Mouse (Mus musculus): ENCODE results near the gene Parvb. TPM values are rescaled to one million over a fixed set of nuclear protein-coding genes. Genes with fewer than 3 reads are reported as not detected.
A peak's percentile ranks its signal among the peaks of the same experiment; 100 is the strongest.

Parvb gene
- polyA plus RNA-seq, 1 experiment from 2014 or later: 2.8 TPM

- Histone ChIP-seq H3K4me1 (replicated peaks; ENCODE audit: control insufficient read depth, insufficient read depth, low read length) (peaks cover 9% of the 10 kb centered on the region; the same call in 1 of the 2 replicates), H3K4me2 (replicated peaks; ENCODE audit: low read depth) (peak within 1 kb of the TSS; percentile 77), H3K9ac (ENCODE audit: low read depth, low read length) (peak within 1 kb of the TSS; percentile 89), H3K36me3 (ENCODE audit: control insufficient read depth, insufficient read depth) (peaks cover 21% of the 10 kb centered on the region), H3K9me3 (ENCODE audit: control insufficient read depth) (no peaks in the 10 kb centered on the region), H3K4me3 (ENCODE audit: low read depth, low read length) (peak within 1 kb of the TSS; percentile 82), H3K27ac (ENCODE audit: low read depth, low read length) (peak within 1 kb of the TSS; percentile 94), H3K27me3 (replicated peaks; ENCODE audit: control insufficient read depth, insufficient read depth, low read length) (no peaks in the 10 kb centered on the region)
- ATAC-seq: peak; percentile 98
- 4% methylated on average over 48 of the region's 48 CpGs for WGBS
- TF ChIP-seq CTCF (IDR thresholded peaks at IDR 0.05; ENCODE audit: low read depth): peak; percentile 53
These were observed 39.6 kb upstream of the Parvb start, which contains the start of gene Samm50 for GRCm38 (mm10) chr15:84192058-84192791. Samm50 (plus strand) TSS chr15:84192241.

DNA sequence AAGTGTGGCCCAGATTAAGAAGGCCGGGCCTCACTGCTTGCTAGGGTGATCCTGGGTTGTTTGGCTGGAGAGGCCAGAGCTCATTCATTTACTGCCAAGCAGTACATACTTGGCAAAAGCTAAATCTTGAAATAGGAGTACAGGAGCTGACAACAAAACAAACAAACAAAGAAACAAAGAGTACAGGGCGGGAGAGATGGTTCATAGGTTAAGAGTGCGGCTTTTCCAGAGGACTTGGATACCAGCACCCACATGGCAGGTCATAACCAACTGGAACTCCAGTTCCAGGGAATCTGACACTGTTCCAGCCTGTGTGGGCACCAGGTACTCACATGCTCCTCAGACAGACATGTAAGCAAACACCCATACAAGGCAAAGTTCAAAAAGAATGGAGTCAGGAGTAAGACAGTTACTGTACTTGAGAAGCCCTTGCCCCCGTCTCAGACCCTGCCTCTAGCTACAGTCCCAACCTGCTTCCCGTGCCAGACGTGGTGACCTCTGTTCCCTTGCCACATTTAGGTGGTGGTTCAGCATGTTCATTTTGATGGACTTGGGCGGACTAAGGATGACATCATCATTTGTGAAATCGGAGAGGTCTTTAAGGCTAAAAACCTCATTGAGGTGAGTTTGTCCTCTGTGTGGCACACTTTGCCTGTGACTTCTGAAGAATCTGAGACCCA, 35.2 kb upstream of the Parvb start:
- Histone ChIP-seq H3K9me3 (ENCODE audit: control insufficient read depth) (no peaks in the 10 kb centered on the region), H3K4me1 (replicated peaks; ENCODE audit: control insufficient read depth, insufficient read depth, low read length) (peaks cover 9% of the 10 kb centered on the region; the same call in 1 of the 2 replicates), H3K27me3 (replicated peaks; ENCODE audit: control insufficient read depth, insufficient read depth, low read length) (no peaks in the 10 kb centered on the region), H3K36me3 (ENCODE audit: control insufficient read depth, insufficient read depth) (peaks cover 63% of the 10 kb centered on the region), H3K4me2 (replicated peaks; ENCODE audit: low read depth) (no peak overlapping the region), H3K27ac (ENCODE audit: low read depth, low read length) (no peak overlapping the region), H3K9ac (ENCODE audit: low read depth, low read length) (no peak overlapping the region), H3K4me3 (ENCODE audit: low read depth, low read length) (no peak overlapping the region)
- ATAC-seq: no peak
- 80% methylated on average over 8 of the region's 8 CpGs for WGBS
- no peak for TF ChIP-seq CTCF (IDR thresholded peaks at IDR 0.05; ENCODE audit: low read depth)

DNA sequence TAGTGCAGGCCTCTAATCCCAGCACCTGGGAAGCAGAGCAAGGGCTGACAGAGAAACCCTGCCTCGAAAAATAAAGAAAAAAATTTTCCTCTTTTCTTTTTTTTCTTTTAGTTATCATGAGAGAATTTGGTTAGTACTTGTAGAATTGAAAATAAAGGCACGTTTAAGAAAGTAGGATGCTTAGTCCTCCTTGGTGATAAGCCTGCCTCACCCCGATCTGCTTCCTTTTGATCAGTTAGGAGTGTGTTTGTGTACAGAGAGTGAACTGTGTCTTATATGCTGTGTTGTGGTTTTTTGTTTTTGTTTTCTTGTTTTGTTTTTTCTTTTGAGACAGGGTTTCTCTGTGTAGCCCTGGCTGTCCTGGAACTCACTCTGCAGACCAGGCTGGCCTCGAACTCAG, 24.5 kb upstream of the Parvb start:
- TF ChIP-seq CTCF (IDR thresholded peaks at IDR 0.05; ENCODE audit: low read depth): no peak
- peaks cover 93% of the 10 kb centered on the region for H3K36me3 ChIP-seq (ENCODE audit: control insufficient read depth, insufficient read depth)

GRCm38 (mm10) chr15:84209517-84210412, 22.1 kb upstream of the Parvb start:
- Histone ChIP-seq H3K9me3 (ENCODE audit: control insufficient read depth) (no peaks in the 10 kb centered on the region), H3K9ac (ENCODE audit: low read depth, low read length) (no peak overlapping the region), H3K4me3 (ENCODE audit: low read depth, low read length) (no peak overlapping the region), H3K27ac (ENCODE audit: low read depth, low read length) (no peak overlapping the region; the same call in 1 of the 2 replicates), H3K4me1 (replicated peaks; ENCODE audit: control insufficient read depth, insufficient read depth, low read length) (no peaks in the 10 kb centered on the region), H3K27me3 (replicated peaks; ENCODE audit: control insufficient read depth, insufficient read depth, low read length) (no peaks in the 10 kb centered on the region), H3K36me3 (ENCODE audit: control insufficient read depth, insufficient read depth) (peaks cover 77% of the 10 kb centered on the region), H3K4me2 (replicated peaks; ENCODE audit: low read depth) (no peak overlapping the region)
- WGBS: 78% methylated on average over 11 of the region's 11 CpGs
- no peak for ATAC-seq
- TF ChIP-seq CTCF (IDR thresholded peaks at IDR 0.05; ENCODE audit: low read depth): no peak

More for the DNA sequence above, 24.5 kb upstream of the Parvb start:
- no peak overlapping the region for H3K27ac ChIP-seq (ENCODE audit: low read depth, low read length)
- H3K4me3 ChIP-seq (ENCODE audit: low read depth, low read length): no peak overlapping the region
- H3K4me1 ChIP-seq (replicated peaks; ENCODE audit: control insufficient read depth, insufficient read depth, low read length): no peaks in the 10 kb centered on the region
- 91% methylated on average over 4 of the region's 4 CpGs for WGBS
- no peak overlapping the region for H3K4me2 ChIP-seq (replicated peaks; ENCODE audit: low read depth)
- no peak overlapping the region for H3K9ac ChIP-seq (ENCODE audit: low read depth, low read length)
- ATAC-seq: no peak
- H3K9me3 ChIP-seq (ENCODE audit: control insufficient read depth): no peaks in the 10 kb centered on the region
- H3K27me3 ChIP-seq (replicated peaks; ENCODE audit: control insufficient read depth, insufficient read depth, low read length): no peaks in the 10 kb centered on the region

- H3K4me1 ChIP-seq (replicated peaks; ENCODE audit: control insufficient read depth, insufficient read depth, low read length): no peaks in the 10 kb centered on the region
- 95% methylated on average over 13 of the region's 13 CpGs for WGBS
These were observed 21.4 kb upstream of the Parvb start for GRCm38 (mm10) chr15:84210461-84210860.

GRCm38 (mm10) chr15:84210941-84211340, 20.9 kb upstream of the Parvb start:
- Histone ChIP-seq H3K9ac (ENCODE audit: low read depth, low read length) (no peak overlapping the region), H3K27ac (ENCODE audit: low read depth, low read length) (no peak overlapping the region), H3K4me2 (replicated peaks; ENCODE audit: low read depth) (no peak overlapping the region), H3K27me3 (replicated peaks; ENCODE audit: control insufficient read depth, insufficient read depth, low read length) (no peaks in the 10 kb centered on the region), H3K4me1 (replicated peaks; ENCODE audit: control insufficient read depth, insufficient read depth, low read length) (no peaks in the 10 kb centered on the region), H3K9me3 (ENCODE audit: control insufficient read depth) (no peaks in the 10 kb centered on the region), H3K36me3 (ENCODE audit: control insufficient read depth, insufficient read depth) (peaks cover 65% of the 10 kb centered on the region), H3K4me3 (ENCODE audit: low read depth, low read length) (no peak overlapping the region)
- no peak for ATAC-seq
- no peak for TF ChIP-seq CTCF (IDR thresholded peaks at IDR 0.05; ENCODE audit: low read depth)
- WGBS: 90% methylated on average over 13 of the region's 13 CpGs

More at GRCm38 (mm10) chr15:84210461-84210860, 21.4 kb upstream of the Parvb start:
- H3K36me3 ChIP-seq (ENCODE audit: control insufficient read depth, insufficient read depth): peaks cover 70% of the 10 kb centered on the region
- H3K4me3 ChIP-seq (ENCODE audit: low read depth, low read length): no peak overlapping the region
- H3K9me3 ChIP-seq (ENCODE audit: control insufficient read depth): no peaks in the 10 kb centered on the region
- ATAC-seq: no peak
- no peak for TF ChIP-seq CTCF (IDR thresholded peaks at IDR 0.05; ENCODE audit: low read depth)
- H3K27me3 ChIP-seq (replicated peaks; ENCODE audit: control insufficient read depth, insufficient read depth, low read length): no peaks in the 10 kb centered on the region
- H3K4me2 ChIP-seq (replicated peaks; ENCODE audit: low read depth): no peak overlapping the region
- no peak overlapping the region for H3K27ac ChIP-seq (ENCODE audit: low read depth, low read length)
- H3K9ac ChIP-seq (ENCODE audit: low read depth, low read length): no peak overlapping the region

All from intestine, postnatal 0 days (tissue).